Mouse (Mus musculus): Measurements from ENCODE around the gene Bcl2l10.

Gene Bcl2l10

GRCm38 (mm10) chr9:75347458-75347857, at the start of gene Bcl2l10:
Gene Bcl2l10 (plus strand): TSS chr9:75347758.
- DNase-seq, result no peak

GRCm38 (mm10) chr9:75299342-75299741, 48.2 kb upstream of the Bcl2l10 start:
- no peak for DNase-seq

GRCm38 (mm10) chr9:75303033-75303432, 44.5 kb upstream of the Bcl2l10 start:
- no peak for DNase-seq

GRCm38 (mm10) chr9:75303701-75304261, 43.8 kb upstream of the Bcl2l10 start:
- no peak for DNase-seq

- no peak for DNase-seq
Measured at GRCm38 (mm10) chr9:75304286-75304685, 43.3 kb upstream of the Bcl2l10 start.

- no peak for DNase-seq
Measured at GRCm38 (mm10) chr9:75306126-75306898, 41.2 kb upstream of the Bcl2l10 start, which contains the start of gene Gnb5. Gene Gnb5 (plus strand): TSS chr9:75306288.

GRCm38 (mm10) chr9:75307015-75307414, 40.5 kb upstream of the Bcl2l10 start:
- no peak for DNase-seq

GRCm38 (mm10) chr9:75308621-75309020, 38.9 kb upstream of the Bcl2l10 start:
- no peak for DNase-seq

DNA sequence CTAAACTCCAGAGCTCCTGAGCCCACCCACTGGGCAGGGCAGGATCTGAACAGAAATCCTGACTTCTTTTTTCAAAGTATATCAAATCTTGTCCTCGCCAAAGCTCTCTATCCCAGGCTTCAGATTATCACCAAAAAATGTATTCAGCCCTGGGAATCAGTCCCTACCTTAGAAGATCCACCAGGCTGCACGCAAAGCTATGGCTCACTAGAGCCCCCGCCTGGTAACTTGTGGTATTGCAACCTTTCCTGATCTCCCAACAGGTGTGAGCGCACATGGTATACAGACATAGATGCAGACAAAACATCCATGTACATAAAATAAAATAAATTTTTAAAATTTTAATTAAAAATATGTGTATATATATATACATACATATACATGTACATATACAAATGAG, 35.5 kb upstream of the Bcl2l10 start:
- DNase-seq, result peak; percentile 20 to 77

DNA sequence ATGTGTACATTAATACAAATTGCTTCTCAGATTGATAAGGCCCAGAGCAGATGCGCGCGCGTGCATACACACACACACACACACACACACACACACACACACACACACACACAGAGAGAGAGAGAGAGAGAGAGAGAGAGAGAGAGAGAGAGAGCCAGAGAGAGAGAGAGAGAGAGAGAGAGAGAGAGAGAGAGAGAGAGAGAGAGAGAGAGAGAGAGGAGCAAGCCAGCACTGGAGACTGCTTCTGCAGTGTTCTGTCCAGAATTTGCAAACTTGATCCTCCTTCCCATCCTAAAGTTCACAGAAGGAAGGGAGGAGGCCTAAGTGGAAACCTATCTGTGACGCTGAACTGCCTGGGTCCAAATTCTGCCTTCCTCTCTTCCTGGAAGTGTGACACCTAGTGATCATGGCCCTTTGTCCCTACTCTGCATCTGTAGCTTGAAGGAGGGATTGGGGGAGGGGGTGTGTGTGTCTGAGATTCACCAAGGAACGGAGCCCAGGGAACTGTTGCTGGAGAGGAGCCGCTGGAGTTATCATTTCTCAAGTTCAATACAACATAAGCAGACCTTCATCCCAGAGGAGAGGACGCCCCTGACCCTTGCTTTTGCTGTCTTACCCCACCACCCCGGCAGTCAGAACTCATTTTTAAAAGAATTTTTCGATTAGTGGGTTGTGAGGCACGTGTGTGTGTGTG, 34.3 kb upstream of the Bcl2l10 start:
- DNase-seq, result no peak

DNA sequence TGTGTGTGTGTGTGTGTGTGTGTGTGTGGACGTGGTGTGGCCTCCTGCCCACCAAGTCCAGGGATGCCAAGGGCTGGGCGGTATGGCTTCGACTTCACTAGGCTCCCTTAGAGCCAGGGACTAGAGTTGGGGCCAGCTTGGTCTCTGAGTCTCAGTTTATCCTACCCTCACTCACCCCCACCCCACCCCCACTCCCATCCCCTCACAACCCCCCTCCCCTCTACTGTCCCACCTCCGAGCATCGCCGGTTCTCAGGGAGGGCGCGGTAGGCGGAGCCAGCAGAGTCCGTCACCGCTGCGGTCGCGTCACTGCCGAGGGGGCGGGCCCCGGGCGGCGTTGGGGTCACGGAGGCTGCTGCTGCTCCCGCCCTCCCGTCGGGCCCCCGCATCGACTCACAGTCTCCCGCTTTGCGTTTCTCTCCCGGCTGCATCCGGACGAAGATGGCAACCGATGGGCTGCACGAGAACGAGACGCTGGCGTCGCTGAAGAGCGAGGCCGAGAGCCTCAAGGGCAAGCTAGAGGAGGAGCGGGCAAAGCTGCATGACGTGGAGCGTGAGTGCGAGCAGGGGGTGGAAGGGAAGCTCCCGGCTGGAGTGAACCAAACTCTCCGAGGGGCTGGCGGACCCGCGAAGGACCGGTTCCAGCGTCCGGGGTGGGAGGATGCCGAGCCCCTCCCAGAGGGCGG, 33.6 kb upstream of the Bcl2l10 start:
- peak; percentile 47 to 74 for DNase-seq

DNA sequence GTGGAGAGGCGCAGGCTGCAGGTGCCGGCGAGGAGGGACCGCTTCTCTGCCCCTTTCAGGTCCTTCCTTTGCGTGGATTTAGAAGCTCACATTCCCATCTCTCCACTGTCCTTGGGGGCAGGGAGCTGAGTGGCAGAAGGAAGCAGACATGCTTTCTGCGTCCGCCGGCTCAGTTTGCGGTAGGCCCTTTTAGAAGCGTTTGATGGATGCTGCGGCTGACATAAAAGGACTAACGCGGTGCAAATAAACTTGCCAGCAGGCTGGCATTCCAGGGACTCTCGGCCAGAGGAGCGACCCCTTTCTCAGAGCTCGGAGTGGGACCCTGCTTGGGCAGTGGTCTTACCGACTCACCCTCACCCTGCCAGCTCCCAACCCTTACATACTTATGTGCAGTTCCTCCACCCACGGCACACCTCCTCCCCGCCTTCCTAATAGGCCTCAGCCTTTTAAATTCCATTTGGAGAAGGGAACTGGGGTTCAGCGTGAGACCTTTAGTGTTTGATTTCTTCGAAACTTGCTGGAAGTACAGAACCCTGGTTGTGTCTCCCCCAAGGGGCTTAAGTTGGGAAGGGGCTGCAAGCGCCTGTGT, 32.9 kb upstream of the Bcl2l10 start:
- no peak for DNase-seq

DNA sequence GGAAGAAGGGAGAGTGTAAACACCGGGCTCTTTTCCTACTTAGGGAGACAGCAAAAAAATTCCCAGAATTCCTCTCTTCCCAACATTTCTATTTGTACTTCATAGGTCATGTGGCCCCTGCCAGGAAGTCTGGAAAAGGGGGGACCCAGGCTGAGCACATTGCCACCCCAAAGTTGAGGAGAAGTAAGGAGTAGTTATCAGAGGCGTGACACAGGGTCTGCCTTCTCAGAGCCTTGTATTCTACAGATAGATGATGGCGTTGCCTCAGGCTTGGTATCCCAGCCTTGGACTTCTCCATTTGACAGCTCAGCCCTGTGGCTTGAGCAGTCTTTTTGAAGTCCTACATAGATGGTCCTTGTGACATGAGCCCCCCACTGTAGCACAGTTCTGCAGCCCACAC, 32.3 kb upstream of the Bcl2l10 start:
- DNase-seq, result no peak

GRCm38 (mm10) chr9:75316771-75317170, 30.8 kb upstream of the Bcl2l10 start:
- no peak for DNase-seq

DNA sequence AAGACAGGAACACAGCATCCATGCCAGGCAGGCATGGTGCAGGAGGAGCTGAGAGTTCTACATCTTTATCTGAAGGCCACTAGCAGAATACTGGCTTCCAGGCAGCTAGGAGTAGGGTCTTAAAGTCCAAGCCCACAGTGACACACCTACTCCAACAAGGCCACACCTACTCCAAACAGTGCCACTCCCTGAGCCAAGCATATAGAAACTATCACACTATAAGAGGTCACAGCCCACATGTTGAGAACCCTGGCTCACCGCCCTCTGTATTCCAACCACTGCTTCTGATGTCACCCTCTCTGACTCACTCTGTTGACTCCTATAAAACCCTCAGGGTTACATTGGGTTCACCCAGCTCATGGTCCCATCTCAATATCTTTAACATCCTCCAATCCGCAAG, 29.4 kb upstream of the Bcl2l10 start:
- no peak for DNase-seq

GRCm38 (mm10) chr9:75319365-75319764, 28.2 kb upstream of the Bcl2l10 start:
- no peak for DNase-seq

DNA sequence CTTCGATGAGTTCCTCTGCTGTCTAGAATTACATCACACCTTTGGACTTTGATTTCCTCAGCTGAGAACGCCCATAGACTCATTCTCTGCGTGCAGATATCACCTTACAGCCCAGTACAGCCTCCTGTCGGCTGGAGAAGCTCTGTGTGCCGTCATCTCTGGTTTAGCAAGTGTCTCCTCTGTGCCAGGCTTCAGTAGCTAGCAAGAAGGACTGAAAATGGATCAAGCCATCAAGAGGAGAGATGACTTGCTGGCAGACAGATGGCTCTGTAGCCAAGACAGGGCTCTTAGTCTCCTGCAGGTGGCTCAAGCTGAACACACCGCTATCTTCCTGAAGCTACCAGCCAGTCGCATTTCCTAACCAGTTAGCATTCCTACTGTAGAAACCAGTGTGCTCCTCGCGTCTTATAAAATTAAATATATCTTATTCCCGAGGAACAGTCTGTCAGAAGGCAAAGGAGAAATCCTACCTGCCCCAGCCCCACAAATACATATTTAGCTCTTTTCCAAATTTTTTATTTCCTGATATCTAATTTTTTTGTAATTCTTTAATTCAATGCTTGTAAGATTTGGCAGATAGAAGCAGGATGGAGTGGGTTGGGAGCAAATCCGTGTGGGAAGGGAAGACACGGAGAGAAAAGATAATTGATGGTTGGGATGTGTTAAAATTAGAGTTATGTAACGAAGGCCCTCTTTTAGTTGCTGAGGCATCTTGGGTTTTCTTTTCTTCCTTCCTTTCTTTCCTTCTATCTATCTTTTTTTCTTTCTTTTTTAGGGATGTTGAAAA, 25.3 kb upstream of the Bcl2l10 start:
- no peak for DNase-seq

DNA sequence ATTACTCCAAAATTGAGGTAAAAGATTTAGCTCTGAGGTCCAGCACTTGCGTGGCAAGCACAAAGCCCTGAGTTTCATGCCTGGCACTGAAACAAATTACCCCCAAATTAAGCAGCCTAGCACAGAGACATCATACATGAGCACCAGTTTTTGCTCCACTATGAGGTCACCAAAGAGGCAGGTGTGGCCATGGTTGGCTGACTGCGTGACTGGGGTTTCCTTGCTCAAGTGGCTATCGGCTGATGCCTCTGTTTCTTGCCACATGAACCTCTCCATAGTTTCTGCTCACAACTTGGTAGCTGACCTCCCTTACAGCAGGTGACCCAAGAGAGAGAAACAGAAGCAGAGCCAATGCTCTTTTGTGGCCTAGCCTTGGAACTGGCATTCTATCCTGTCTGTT, 19.5 kb upstream of the Bcl2l10 start:
- no peak for DNase-seq

DNA sequence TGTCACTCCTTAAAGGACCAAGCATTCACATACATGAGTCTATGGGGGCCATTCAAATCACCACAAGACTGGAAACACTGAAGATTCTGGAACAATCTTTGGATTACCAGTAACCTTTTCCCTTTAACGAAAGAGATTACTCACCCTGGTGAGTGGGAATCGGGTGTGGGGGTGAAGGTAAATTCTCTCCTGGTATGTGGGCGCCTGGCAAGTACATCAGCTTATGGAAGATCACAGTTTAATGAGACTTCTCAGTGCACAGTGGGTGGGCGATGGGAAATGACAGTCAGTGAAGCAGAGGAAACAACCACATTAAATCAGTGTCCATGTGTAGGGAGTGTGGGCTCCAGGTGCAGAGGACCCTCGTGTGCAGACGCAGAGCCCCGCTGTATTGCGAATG, 16.7 kb upstream of the Bcl2l10 start:
- DNase-seq, result no peak

DNA sequence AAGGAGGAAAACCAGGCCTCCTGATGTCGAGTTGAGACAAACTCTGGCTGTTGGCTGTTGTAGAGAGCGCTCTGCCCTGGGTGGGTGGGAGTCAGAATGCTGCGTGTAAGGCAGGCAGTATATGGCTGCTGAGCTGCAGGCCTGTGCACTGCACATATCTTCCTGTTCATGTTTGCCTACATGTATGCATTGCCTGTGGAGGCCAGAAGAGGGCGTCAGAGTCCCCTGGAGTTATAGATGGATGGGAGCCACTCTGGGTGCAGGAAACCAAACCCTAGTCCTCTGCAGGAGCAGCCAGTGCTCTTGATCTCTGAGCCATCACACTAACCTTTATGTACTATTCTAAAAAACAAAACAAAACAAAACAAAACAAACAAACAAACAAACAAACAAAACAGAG, 13.1 kb upstream of the Bcl2l10 start:
- DNase-seq, result no peak

DNA sequence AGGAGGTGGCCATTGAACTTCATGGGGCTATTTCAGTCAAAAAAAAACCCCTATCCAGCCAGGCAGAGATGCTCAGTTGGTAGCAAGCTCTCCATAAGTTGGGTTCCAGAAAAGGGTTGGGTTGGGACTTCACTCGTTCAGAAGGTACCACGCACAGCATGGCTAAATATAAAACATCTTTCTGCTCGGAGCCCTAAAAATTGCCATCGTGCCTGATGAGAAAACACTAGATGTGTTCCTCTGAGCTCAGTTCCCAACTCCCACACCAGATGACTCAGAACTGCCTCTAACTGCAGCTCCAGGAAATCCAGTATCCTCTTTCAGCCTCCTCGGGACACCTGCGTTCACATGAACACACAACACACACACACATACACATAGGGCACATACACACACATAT, 9.5 kb upstream of the Bcl2l10 start:
- no peak for DNase-seq

DNA sequence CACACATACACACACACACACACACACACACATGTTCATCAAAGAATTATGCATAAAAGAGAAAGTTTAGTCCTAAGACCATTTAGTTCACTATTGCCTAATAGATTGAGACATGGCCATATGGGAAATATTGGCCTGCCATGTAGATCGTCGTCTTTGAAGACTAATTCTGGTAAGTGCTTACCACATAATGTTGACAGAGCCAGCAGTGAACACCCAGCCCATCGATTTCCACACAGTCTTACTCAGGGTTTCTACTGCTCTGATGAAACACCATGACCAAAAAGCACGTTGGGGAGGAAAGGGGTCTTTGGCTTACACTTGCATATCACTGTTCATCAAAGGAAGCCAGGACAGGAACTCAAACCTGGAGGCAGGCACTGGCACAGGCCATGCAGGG, 5.1 kb upstream of the Bcl2l10 start:
- no peak for DNase-seq

Measured in spleen, adult 18-20 months (tissue).